In the genomic region with DNA sequence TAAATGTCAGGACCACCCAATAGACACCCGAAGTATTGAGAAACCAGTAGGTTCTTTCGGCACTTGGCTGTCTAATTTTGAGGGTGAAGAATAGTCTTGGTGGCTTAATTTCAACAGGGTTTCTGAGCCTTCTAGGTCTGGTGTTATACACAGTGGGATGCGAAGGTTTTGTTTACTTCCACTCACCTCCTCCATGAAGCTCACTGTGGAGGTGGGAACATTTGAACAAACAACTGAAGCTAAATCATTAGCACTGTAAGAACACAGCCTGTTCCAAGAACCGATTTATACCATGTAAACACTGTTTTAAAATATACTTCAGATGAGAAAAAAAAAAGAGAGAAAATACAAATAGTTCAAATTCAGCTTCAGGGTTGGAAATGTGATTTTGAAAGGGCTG, we compare ENCODE assay signal across 19 mouse cellular contexts.
DNase-seq lines count a peak whose midpoint lies in the region; ATAC-seq lines count a peak whose summit lies in the region.
"Had no signal": no experiment of that assay in that cellular context is flagged by ENCODE, and none has a peak within 500 bp of the region (broad histone marks: within the 10 kb centered on the region; RNA-seq: fewer than 3 reads in every experiment).

No protein-coding gene starts in this region.

- DNase-seq in frontal cortex, postnatal 10 days (ENCODE audit: low spot score in 2 of 2) = no peak
- DNase-seq in layer of hippocampus, adult 9-11 months = peak; percentile 64
- DNase-seq in layer of hippocampus, adult 11-12 months (ENCODE audit: low spot score) = no peak
- no peak for DNase-seq in kidney, adult 8-10 months
- DNase-seq: adrenal gland, adult 8-10 months; adrenal gland, postnatal 25 days; B cell, adult 2 months; cerebellum, adult 11-12 months; cerebellum, adult 2 months; cerebellum, adult 9-10 months; cerebellum, postnatal 10 days; cerebellum, postnatal 25 days; forebrain, postnatal 0 days had no signal

- ATAC-seq in frontal cortex, adult (ENCODE audit: low TSS enrichment) = peak; percentile 76
- ATAC-seq: activated CD4-positive, CD25-positive, alpha-beta regulatory T cell, adult 4 months; CD4-positive, CD25-positive, alpha-beta regulatory T cell, adult 4 months; forebrain, embryonic 13.5 days; forebrain, embryonic 15.5 days; forebrain, postnatal 0 days; Patski had no signal
